Mouse (Mus musculus): ENCODE results near the gene St3gal3. TPM values are rescaled to one million over a fixed set of nuclear protein-coding genes. Genes with fewer than 3 reads are reported as not detected.
A peak's percentile ranks its signal among the peaks of the same experiment; 100 is the strongest.

The St3gal3 gene
- 3.9 and 4.6 TPM in 2 replicates for total RNA-seq (2015)
- total RNA-seq (2017) = 4.7 and 5.2 TPM in 2 replicates

DNA sequence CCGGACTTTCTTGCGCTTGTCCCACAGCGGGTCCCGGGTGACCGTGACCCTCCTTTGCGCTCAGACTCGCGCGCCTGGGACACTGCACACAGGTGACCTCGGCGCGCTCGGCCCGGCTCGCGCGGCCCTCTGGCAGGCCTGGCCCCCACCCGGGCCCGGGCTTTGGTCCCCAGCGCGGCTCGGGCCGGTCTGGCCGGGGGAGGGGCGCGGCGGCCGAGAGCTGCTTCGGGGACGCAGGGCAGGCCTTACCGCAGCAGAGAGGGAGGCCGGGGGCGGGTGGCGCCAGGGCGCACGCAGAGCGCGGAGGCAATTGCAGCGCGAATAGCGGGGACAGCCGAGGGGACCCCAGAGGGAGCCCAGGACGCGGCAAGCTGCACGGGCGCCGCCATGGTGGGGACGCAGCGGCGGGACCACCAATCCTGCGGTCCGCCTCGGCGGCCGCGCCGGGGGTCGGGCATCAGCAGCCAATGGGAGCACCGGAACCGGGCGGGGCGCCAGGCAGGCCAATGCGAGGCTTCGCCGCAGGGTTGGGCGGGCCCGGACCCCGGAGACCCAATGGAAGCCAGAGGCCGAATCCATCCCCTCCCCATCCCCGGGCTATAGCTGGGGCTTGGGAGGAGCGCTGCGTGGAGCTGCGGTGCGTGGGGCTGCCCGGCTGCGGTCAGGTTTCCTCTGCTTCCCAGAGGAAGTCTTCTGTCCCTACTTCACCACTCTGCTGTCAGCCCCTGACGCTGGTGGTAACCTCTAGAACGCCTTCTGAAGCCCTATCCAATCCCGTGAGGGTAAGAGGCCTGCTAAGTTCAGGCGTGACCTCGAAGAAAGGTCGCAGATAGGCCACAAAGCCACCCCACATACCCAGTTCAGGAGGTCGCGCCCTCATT, at the start of gene St3gal3:
Gene St3gal3 (minus strand): TSS at position 430 of the 881 bp plus-strand sequence.
- ATAC-seq (replicated peaks; ENCODE audit: poor library complexity) = peak; percentile 92

DNA sequence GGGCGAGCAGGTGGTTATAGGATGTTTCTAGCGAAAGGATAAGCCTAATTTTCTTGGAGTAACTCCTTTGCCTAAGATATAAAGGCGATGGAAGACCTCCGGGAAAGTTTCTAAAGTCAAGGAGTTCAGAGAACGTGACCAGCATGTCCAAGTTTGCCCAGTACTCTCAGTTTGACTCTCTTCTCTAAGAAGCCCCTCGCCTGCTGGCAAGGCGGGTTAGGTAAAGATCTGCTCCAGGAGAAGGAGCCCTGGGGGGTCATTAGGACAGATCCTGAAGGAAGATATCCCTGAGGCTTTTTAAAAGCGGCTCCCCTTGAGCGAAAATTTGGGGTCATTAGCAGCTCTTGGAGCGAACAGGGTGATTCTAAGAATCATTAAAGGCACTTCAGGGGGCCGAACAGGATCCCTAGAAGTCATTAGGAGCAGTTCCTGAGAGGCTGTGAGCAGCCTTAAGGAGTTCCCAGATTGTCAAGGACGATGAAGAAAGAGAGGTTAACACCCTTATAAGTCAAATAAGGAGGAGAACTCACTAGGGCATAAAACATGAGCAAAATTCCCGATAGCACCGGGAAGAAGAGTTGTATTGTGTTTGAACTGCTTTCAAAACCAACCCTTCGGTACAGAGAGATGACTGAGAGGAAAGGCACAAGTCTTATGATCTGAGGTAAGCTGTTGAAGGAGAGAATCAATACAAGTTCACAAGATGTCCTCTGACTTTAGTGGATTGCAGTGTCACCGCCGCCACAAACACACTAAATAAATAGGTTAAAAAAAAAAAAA, 45.8 kb upstream of the St3gal3 start:
- no peak for ATAC-seq (replicated peaks; ENCODE audit: poor library complexity)

DNA sequence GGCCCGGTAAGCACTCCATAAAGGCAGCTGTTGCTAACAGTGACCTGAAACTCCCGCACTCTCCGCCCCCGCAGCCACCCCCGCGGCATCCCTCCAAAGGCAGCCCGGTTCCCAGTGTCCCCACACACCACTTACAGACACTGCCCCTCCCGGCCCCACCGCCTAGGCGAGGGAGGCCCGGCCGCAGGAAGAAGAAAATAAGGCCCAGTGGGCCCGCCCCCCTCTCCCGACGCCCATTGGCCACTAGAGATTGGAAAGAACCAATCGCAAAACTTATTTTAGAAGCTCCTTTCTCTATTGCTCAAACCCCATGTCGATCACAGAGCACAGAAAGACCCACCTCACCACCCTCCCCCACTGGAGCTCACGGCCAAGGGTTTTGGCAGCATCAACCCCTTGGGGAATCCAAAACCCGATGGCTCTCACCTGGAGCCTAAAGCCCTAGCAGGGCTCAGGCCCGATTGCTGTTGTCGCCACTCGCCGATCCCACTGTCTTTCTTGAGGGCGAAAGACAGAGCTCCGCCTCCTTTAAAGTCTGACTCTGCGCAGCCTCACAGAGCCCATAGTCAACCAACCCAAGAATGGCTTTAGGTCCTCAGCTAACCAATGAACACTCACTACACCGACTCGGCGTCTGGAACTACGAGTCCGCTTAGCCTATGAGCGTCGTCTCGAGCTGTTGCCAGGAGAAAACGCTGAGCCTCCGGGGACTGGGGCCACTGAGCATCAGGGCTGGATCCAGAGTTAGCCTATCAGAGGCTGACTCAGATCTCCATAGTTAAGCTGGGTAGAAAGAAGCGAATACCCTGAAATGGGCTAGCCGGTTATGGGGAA, 45.0 kb upstream of the St3gal3 start, which contains the start of gene Kdm4a:
Gene Kdm4a (minus strand): TSS at position 577 of the 834 bp plus-strand sequence.
- peak; percentile 94 for ATAC-seq (replicated peaks; ENCODE audit: poor library complexity)

DNA sequence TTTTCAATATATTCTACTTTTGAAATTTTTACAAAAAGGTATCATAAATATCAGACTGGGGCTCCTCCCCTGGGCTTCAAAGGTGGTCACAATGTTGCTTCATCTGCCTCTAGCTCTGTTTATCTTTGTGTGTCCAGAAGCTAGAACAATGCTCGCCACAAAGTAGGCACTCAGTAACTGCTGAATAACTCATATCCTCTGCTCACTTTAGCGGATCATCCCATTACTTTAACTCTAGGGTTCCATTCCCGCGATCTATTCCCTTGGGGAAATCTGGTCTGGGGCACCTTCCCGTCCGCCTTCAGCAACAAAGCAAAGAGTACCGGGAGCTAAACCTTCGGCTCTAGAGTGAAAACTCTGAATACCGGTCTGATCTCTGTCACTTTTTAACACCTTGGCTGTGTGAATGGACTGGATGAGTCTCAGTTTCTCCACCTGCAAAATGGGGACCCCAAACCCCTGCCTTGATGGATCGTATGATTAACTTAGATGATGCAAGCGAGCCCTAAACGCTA, 44.3 kb upstream of the St3gal3 start:
- no peak for ATAC-seq (replicated peaks; ENCODE audit: poor library complexity)

DNA sequence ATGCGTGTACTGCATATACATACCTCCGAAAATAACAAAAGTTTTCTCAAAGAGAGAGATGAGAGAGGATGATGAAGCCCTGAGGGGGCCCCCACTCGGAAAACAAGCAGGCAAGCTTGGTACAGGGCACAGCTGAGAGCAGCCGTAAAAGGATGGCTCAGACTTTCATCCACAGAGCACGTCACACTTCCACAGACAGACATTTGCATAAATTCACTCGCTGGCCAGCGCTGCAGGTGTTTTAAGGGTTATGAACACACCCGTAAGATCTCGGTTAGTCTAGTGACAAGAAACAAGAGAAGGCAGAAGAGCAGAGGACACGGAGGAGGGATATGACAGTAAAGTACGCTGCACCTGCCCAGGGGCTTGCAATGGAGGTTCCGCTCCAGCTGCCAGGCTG, 37.7 kb upstream of the St3gal3 start:
- no peak for ATAC-seq (replicated peaks; ENCODE audit: poor library complexity)

DNA sequence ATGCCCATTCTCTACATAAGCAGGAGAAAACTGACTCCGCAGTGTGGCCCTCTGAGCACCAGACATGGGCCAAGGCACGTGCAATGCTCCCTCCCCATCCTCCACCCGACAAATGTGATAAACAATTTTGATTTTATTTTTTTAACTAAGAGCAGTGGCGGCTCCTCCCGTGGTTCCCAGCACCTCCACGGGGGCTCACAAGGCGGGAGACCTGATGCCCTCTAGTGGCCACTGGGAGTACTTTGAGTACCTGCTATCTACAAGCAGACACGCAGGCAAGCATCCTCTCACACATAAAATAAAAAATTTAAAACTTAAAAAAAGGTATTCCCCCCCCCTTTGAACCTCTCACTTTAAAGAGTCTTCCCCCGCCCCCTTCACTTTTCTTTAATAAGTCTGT, 36.3 kb upstream of the St3gal3 start:
- peak; percentile 65; the same call in 1 of the 2 replicates for ATAC-seq (replicated peaks; ENCODE audit: poor library complexity)

DNA sequence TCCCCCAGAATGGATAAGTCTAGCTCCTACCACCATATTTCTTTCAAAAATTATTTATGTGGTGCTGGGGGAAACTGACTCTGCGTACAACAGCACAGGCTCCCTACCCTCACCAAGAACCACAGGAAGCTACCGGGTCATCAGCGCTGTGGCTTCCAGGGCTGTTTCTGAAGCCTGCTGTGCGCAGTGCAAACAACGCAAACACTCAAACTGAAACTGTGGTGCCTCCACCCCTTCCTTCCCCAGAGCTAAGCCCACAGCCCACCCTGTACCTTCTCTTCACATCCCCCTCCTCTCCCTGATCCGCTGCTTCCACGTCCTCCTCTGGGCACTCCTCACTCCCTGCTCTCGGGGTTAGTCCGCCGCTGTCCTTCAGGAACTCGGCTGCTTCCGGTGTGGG, 27.4 kb upstream of the St3gal3 start:
- ATAC-seq (replicated peaks; ENCODE audit: poor library complexity) = no peak

DNA sequence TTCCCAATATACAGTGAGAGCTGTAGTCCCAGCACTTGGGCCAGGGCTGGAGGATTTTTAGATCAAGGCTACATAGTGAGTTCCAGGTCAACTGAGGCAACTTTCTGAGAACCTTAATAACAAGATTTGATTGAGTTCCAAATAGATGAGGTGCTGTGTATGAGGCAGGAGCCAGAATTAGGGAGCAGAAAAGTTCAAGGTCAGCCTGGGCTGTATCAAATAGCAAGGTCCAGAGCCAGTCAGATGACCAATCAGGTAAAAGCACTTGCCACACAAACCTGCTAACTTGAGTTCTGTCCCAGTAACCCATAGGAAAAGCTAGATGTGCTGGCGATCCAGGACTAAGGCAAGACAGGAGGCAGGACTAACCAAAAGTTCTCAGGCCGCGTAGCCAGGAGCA, 23.0 kb upstream of the St3gal3 start:
- ATAC-seq (replicated peaks; ENCODE audit: poor library complexity) = no peak

DNA sequence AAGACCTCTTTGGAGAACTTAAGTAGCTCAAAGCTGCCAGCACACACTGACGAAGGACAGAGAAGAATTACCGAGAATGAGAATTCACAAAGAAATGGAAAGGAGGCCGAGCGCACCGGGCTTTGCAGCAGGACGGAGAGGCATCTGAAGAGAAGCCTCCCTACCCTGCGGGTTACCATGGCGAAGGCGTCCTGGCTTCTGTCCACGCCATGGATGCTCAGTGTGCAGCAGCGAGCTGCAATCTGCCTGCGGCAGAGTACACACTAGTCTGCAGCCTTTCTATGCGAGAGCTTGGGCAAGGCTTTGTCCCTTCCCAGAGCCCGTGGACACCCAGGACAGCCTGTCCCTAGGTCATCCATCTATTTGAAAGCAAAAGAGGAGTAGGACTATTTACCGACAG, 21.8 kb upstream of the St3gal3 start:
- ATAC-seq (replicated peaks; ENCODE audit: poor library complexity) = no peak

DNA sequence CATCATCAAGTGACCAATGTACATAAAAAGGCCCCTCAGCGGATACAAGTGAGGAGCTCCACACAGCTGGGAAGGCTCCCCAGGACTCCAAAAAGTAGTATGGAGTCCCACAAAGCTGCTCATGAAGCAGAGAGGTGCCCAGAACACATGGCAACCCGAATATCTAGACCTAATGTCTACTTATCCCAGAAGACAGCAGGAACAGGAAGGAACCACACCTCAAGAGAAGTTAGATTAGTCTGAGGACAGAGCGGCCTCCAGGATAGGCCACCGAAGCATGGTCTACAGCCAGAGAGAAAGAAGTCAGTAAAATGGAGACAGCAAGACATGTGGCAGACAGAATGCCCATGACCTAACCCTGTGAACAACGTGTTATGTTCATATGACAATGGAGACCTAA, 20.2 kb upstream of the St3gal3 start:
- no peak for ATAC-seq (replicated peaks; ENCODE audit: poor library complexity)

DNA sequence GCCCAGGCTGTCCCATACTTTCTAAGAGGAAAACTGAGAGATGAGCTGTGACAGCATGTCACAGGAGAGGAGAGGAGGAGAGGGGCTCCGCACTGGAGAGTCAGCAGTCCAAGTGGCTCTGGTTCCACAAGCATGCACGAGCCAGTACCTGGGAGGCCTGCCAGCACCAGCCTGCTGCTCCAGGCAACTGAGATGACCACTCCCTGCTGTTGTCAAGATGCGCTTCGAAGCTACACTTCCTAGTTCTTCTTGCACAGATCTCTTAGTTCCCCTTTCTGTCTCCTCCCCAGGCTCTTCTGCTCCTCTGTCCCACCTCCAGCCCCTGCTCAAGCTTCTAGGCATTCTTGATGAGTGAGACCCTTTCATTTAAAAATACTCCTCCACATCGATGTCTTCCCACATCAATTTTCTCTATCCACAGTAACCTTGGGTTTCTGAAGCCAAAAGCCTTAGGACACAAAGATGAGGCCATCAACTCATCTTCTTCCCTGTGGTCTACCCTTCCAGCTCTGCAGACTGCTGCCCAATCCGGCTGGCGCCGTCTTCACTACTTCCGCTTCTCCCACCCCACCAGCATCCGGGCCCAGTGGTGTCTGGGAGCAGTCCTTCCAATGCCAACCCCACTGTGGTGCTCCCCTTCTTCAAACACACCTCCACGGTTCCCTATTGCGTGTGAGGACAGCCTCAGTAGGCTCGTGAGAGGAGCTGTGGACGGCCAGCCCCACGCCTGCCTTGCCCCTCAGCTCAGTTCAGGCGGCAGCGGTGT, 17.5 kb upstream of the St3gal3 start:
- peak; percentile 82 for ATAC-seq (replicated peaks; ENCODE audit: poor library complexity)

DNA sequence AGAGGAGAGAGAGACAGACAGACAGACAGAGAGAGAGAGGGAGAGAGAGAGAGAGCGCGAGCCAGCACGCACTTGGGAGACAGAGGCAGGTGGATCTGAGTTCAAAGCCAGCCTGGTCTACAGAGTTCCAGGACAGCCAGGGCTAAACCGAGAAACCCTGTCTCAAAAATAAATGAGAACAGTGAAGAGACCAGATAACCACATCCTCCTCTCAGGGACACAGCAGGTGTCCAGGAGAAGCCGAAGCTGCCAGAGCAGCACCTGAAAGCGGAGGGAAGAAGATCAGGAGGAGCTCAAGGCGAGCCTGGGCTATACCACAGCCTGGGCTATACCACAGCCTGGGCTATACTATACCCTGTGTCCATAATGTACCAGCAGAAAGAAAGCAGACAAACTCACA, 16.1 kb upstream of the St3gal3 start:
- no peak for ATAC-seq (replicated peaks; ENCODE audit: poor library complexity)

DNA sequence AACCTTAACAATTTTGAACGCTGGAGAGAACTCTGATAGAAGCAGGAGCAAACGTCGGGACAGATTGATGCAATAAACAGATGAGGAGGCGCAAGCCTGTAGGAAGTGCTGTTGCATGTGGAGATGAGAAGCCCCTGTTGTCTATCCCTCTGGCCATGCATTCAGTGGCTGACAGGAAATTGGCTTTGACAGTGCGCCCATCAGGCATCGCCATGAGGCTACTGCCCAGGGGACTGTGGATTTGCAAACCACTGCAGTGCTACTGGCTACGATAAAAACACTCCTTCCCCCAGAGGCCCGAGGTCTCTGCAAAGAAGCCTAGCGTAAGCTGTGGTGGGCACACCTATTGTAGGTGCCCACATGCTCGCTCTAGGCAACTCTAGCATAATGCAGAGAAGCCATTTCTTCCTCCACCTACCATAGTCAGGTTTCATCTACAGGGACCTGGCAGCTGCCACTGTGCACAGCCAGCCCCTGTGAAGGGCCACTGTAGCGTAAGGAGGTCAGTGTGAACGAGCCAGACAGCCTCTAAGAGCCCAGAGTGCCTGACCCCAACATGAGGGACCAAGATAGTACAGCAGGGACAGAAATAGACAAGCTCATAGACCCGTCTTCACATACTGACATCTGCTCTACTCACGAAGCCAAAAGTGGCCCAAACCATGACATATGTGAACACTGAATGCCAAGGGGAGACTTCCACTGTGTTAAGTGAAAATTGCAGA, 15.4 kb upstream of the St3gal3 start:
- ATAC-seq (replicated peaks; ENCODE audit: poor library complexity) = no peak

DNA sequence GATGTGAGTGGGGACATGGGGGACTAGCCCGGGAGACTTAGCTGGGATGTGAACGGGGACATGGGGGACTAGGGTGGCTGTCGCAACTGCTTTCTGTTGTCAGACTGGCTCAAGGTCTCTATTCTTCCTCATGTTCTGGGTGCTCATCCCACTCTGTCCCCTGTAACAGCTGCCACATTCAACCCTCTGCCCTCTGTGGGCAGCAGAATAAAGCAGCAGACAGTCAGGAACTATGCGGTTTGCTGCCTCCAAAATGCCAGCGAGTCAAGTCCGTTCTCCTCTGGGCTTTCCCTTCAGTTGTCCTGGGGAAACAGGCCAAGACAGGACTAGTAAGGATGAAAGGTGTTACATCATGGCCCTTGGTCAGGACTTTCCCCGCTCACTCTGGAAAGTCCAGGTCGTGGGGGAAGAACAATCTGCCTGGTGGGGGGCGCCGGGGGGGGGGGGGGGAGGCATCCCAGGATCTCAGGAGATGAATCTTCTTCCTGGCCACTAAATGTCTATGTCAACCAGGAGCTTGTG, 14.4 kb upstream of the St3gal3 start:
- no peak for ATAC-seq (replicated peaks; ENCODE audit: poor library complexity)

DNA sequence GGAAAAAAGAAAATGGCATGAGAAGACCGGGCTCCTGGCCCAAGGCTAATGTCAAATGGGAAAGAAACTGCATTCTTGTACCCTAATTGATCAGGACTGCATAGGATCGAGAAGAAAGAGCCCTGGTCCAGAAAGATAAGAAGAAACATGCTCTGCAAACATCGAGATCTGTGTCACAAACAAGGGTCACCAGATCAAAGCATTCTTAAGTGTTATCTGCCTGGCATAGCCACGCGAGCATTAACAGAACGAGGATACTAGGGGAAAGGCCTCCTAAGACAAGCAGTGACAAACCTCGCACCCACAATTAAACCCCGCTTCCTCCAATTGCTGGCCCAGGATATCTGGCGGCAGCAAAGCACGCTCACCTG, 13.6 kb upstream of the St3gal3 start:
- 0 out of 2 replicates have a peak, but pooled peaks have one; percentile 6 for ATAC-seq (replicated peaks; ENCODE audit: poor library complexity)

DNA sequence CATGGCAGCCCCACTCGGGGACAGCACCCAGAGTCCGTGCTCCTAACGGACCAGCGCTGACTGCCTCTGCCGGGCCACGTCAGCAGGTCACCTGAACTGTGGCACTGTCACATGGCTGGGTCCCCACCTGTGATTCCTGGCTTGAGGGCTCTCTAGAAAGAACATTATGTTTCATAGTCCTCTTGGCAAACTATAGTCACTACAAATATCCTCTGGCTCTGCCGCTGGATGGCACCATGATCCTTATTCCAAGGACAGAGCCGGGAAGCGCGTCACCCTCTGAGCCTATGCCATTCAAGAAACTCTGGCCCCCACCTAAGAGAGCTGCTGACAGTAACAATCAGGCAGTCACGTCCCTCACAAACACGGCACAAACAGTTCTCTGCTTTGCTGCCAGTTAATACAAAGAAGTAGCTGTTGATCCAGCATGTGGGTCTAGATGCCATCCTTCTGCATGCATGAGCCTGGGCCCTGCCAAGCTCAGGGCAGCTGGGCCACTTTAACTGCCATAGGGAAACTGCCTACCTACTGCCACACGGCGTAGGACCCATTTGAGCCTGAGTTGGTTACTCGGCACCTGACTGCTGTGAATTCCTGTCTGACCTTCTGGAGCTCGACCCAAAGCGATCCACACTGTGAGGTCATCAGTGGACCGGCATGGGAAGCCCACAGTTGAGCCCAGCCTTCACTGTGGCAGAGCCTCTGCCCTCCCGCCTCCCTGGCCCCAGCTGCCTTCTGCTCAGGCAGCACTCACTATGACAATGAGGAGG, 13.0 kb upstream of the St3gal3 start:
- no peak for ATAC-seq (replicated peaks; ENCODE audit: poor library complexity)

DNA sequence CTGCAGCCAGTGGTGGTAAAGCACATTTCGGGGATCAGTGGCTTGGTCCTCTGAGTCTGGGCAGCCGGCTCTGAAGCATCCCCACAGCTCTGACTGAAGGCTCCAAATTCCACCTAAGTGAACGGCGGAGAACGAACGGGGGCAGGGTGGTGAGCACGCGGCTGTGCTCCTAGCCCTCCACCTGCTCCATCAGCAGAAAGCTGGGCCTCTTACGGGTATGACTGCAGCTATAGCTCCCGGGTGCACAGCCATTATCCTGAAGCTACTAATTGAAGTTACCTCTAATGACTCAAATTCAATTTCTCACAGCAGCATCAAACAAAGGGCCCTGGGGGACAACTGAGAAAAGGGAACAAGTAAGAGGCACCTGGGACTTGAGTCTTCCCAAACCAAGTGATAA, 12.4 kb upstream of the St3gal3 start:
- no peak for ATAC-seq (replicated peaks; ENCODE audit: poor library complexity)

DNA sequence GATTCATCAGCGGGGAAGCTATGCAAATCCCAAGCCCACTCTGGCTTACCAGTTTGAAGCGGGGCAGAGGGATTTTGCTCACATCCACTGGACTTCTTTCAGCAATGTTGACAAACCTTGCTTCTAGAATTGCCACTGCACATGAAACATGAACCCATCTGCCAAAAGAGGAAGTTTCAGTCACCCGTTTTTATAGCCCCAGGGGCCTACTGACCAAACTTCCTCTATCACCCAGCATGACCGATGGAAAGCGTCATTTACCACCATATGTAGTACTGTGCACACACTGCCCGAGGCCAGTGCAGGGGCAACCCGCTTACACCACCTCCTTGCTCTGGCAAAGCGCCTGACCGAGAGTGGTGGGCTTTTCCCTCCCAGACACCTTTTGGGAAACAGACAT, 9.6 kb upstream of the St3gal3 start:
- ATAC-seq (replicated peaks; ENCODE audit: poor library complexity) = peak; percentile 89

All from megakaryocyte progenitor cell, adult 5-6 weeks (primary cell).